Mouse (Mus musculus): ENCODE measurements around the gene Fbxw11.

DNA sequence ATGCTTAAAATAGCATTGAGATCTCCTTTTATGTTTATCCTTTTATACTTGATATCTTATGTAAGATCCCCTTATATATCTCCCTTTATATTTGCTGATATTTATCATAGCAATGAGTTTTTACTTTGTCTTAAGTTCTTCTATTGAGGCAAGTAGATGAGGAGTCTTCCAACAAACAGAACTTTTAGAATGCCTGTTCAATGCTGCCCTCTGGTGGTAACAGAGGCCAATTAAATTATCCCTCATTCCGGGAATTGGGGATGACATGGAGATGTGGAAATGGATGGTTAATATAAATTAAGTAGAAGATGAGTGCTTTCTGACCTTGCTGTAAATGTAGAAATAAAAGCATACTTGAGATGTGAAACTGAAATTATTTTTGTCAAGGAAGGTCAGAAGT lies 67.0 kb downstream of the Fbxw11 start:
- no peak for TF ChIP-seq CTCF (IDR thresholded peaks at IDR 0.05; ENCODE audit: low read depth, low read length)
- no peak for TF ChIP-seq POLR2A (IDR thresholded peaks at IDR 0.05; ENCODE audit: borderline replicate concordance, low read depth, low read length)
